Mouse (Mus musculus): ENCODE measurements around the gene Mfap5.
"Not testable (repeated sequence)": the region's sequence is repeated elsewhere in the genome, so short reads cannot be mapped to it uniquely, and the experiment has no call there.

- TF ChIP-seq POLR2A (IDR thresholded peaks at IDR 0.05; ENCODE audit: low read depth, low read length); CHD2 (IDR thresholded peaks at IDR 0.05; ENCODE audit: low read length); CTCF (conservative IDR thresholded peaks at IDR 0.05 in 1 of 2, IDR thresholded peaks at IDR 0.05 in 1 of 2; ENCODE audit: low read depth in 2 of 2, low read length in 2 of 2); BHLHE40 (IDR thresholded peaks at IDR 0.05; ENCODE audit: low read depth, low read length); MXI1 (IDR thresholded peaks at IDR 0.05; ENCODE audit: low read depth, low read length): not testable (repeated sequence)
Observed at GRCm38 (mm10) chr6:122515762-122516161, 10.1 kb downstream of the Mfap5 start.
